Mouse (Mus musculus) stomach, postnatal 0 days (tissue): ENCODE data around the gene Tenm4.

Experiments used
- CTCF ChIP-seq: IDR thresholded peaks from 2 replicates; pipeline ENCODE4 v1.5.1; 2016; ENCODE audit warnings: antibody characterized with exemption, low read depth, mild to moderate bottlenecking, moderate library complexity
- EP300 ChIP-seq: optimal IDR thresholded peaks from 2 replicates; pipeline ENCODE3; 2016; ENCODE audit warnings: antibody characterized with exemption

- TF ChIP-seq CTCF (no peak), EP300 (no peak)
Measured at GRCm38 (mm10) chr7:96635830-96636440, 464.9 kb downstream of the Tenm4 start.
